Mouse (Mus musculus): Measurements from ENCODE around the gene Klhl26. TPM values are rescaled to one million over a fixed set of nuclear protein-coding genes. Genes with fewer than 3 reads are reported as not detected.

The Klhl26 gene
- total RNA-seq, 4 experiments from 2014 or later: 39.1 to 42.8 (median 40.4) TPM

- no peak for DNase-seq (ENCODE audit: low spot score in 2 of 2)
These were observed 25.2 kb upstream of the Klhl26 start for GRCm38 (mm10) chr8:70501820-70502529.

- DNase-seq (ENCODE audit: low spot score in 2 of 2): no peak
These were observed 23.9 kb upstream of the Klhl26 start for GRCm38 (mm10) chr8:70500386-70501301.

- no peak for DNase-seq (ENCODE audit: low spot score in 2 of 2)
These were observed 18.9 kb upstream of the Klhl26 start for GRCm38 (mm10) chr8:70495771-70496062.

- no peak for DNase-seq (ENCODE audit: low spot score in 2 of 2)
These were observed 18.4 kb upstream of the Klhl26 start for GRCm38 (mm10) chr8:70495001-70495770.

GRCm38 (mm10) chr8:70494416-70494945 is 17.7 kb upstream of the Klhl26 start:
- DNase-seq (ENCODE audit: low spot score in 2 of 2): no peak

GRCm38 (mm10) chr8:70493692-70494415 is 17.1 kb upstream of the Klhl26 start:
- DNase-seq (ENCODE audit: low spot score in 2 of 2): no peak

- DNase-seq (ENCODE audit: low spot score in 2 of 2): no peak
These were observed 16.2 kb upstream of the Klhl26 start, which contains the start of gene Crlf1 for GRCm38 (mm10) chr8:70492664-70493640. TSS of gene Crlf1 (plus strand) at chr8:70493158.

- DNase-seq (ENCODE audit: low spot score in 2 of 2): no peak
These were observed 14.2 kb upstream of the Klhl26 start for GRCm38 (mm10) chr8:70490880-70491495.

- no peak for DNase-seq (ENCODE audit: low spot score in 2 of 2)
These were observed 13.5 kb upstream of the Klhl26 start for GRCm38 (mm10) chr8:70490061-70490879.

- DNase-seq (ENCODE audit: low spot score in 2 of 2): no peak
These were observed 12.8 kb upstream of the Klhl26 start for GRCm38 (mm10) chr8:70489576-70489975.

GRCm38 (mm10) chr8:70488931-70489470 is 12.2 kb upstream of the Klhl26 start:
- no peak for DNase-seq (ENCODE audit: low spot score in 2 of 2)

- no peak for DNase-seq (ENCODE audit: low spot score in 2 of 2)
These were observed 11.4 kb upstream of the Klhl26 start for GRCm38 (mm10) chr8:70487993-70488796.

GRCm38 (mm10) chr8:70486941-70487520 is 10.3 kb upstream of the Klhl26 start, which contains the start of gene Tmem59l:
TSS of gene Tmem59l (minus strand) at chr8:70487358.
- DNase-seq (ENCODE audit: low spot score in 2 of 2): no peak

GRCm38 (mm10) chr8:70486191-70486681 is 9.5 kb upstream of the Klhl26 start:
- no peak for DNase-seq (ENCODE audit: low spot score in 2 of 2)

- DNase-seq (ENCODE audit: low spot score in 2 of 2): no peak
These were observed 6.2 kb upstream of the Klhl26 start for GRCm38 (mm10) chr8:70482943-70483342.

- DNase-seq (ENCODE audit: low spot score in 2 of 2): peak in 1 of 2 experiments; percentile 82
These were observed 5.1 kb upstream of the Klhl26 start for GRCm38 (mm10) chr8:70481908-70482307.
